Mouse (Mus musculus): ENCODE results near the gene Ipo7.
"Not testable (repeated sequence)": the region's sequence is repeated elsewhere in the genome, so short reads cannot be mapped to it uniquely, and the experiment has no call there.

DNA sequence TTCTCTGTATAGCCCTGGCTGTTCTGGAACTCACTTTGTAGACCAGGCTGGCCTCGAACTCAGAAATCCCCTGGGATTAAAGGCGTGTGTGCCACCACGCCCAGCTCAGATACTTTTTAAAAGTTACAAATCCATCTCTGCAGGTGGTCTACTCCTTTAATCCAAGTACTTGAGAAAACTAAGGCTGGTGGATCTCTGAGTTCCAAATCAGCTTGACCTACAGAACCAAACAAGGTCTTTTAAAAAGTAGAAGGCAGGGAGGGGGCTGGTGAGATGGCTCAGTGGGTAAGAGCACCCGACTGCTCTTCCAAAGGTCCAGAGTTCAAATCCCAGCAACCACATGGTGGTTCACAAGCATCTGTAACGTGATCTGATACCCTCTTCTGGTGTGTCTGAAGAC is 33.5 kb upstream of the Ipo7 start:
- not testable (repeated sequence) for TF ChIP-seq POLR2A (IDR thresholded peaks at IDR 0.05; ENCODE audit: borderline replicate concordance, insufficient read depth, low read length); CTCF (IDR thresholded peaks at IDR 0.05; ENCODE audit: borderline replicate concordance, insufficient read depth, low read depth, low read length)

Data from cerebellum, adult 2 months (tissue).